Mouse (Mus musculus) skeletal muscle tissue, adult 2 months (tissue): Measurements from ENCODE around the gene Exoc5.
A peak's percentile ranks its signal among the peaks of the same experiment; 100 is the strongest.

Experiments
- DNase-seq: peaks from one replicate; pipeline ENCODE4 v3.0.0-alpha.2; 2012; ENCODE audit warnings: low read depth, low spot score

Gene Exoc5

GRCm38 (mm10) chr14:49007979-49008378, 58.5 kb downstream of the Exoc5 start:
- DNase-seq = no peak

DNA sequence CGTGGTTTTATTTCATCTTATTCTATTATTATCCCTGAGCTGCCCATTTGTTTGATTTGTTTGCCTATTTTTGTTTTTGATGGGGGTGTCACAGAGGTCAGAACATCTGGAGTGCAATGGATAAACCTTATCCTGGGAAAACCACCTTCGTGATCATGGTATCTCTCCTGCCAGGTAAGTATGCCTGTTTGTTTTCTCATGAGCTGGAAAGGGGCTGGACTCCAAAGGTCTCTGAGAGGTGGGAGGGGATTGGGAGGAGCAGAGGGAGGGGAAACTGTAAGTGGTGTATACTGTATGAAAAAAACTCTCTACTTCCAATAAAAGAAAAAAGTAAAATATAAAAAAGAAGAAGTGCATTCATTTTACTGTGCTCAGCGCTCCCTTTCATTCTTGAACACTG, 64.8 kb downstream of the Exoc5 start:
- DNase-seq = no peak

DNA sequence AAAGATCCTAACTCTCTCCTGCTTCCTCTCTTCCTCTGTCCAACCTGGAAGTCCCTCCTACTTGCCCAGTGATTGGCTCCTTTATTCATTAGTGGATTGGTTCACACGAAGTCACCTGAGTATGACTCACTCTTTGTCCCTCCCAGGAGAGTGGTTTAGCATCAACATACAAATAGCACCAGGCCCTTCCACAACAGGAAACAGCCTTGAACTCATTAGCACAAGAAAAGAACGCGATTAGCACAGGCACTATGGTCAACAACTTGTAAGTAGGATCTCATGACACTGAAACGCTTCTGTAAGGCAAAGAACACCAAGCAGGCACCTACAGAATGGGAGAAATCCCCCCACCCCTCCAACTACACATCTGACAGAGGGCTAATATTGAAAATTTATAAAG, 67.7 kb downstream of the Exoc5 start:
- no peak for DNase-seq

DNA sequence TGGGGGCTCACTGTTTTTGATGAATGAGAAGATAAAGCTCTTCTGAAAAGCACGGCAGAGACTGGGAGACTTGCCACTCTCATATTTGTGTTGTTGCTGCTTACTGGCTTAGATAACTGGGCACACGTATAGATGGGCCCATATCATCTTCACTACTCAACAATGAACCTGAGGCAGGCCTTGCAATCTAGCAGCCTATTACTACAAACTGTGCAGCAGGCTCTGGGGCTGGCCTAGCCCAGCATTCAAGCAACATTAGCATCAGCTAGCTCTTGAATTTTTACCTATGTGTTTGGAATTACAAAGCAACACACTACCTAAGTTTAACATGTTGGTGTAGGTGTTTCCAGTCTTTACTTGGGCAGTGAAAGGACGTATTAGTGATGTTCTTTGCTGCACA, 72.6 kb downstream of the Exoc5 start:
- DNase-seq = no peak

DNA sequence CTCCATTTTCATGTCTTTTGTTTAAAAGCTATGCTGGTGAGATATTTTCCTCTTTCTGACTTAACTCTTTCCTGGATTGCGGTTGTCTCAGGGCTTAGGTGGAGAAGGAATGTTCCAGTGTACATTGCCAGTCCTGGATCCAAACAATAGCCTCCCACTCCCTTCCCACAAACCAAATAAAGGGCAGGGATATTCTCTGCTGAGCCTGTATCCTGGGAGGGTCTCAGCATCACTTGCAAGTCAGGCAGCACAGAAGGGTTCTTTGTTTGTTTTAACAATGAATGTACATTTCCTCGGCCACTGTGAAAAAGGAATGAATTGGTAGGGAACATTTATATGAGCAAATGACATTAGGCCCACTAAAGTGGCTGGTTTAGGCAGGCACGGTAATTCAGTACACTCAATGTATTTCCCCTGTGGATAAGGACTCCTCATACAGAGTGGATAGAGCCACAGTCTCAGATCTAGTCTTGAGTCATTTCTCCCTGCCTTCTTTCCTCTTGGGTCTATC, 74.3 kb downstream of the Exoc5 start:
- DNase-seq = no peak

- no peak for DNase-seq
Measured at GRCm38 (mm10) chr14:48991144-48991522, 75.3 kb downstream of the Exoc5 start.

DNA sequence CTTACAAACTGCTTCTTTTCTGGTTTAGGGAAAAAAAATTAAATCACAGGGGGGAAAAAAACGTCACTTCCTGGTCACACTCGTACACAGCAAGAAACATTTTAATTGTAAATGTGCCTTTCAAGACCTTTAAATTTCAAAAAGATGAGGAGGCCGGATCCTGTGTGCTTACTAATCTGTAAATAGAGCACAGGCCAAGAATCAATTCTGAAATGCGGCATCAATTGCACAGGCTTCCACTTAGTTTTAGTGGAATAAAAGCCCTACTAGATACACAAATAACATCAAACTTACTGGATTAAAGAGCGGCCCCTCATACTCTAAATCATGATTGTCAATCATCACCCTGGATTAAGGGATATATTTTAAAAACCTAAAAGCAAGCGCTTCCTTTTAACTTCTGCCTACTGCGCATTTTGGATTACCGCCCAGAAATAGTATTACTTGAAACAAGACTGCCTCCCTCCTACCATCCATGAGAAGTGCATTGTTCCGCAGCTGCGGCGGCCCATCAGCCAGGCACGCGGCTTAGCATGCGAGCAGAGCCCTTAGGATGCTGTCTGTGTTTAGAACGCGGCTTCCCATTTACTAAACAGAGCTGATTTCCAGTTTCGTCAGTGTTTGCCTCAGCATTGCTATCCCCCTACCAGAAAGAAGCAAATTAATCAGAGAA, 75.8 kb downstream of the Exoc5 start:
- peak; percentile 49 for DNase-seq

GRCm38 (mm10) chr14:48989831-48990230, 76.6 kb downstream of the Exoc5 start:
- no peak for DNase-seq

- no peak for DNase-seq
Measured at GRCm38 (mm10) chr14:48986231-48986630, 80.2 kb downstream of the Exoc5 start.

GRCm38 (mm10) chr14:48985673-48986072, 80.8 kb downstream of the Exoc5 start:
- DNase-seq = no peak

DNA sequence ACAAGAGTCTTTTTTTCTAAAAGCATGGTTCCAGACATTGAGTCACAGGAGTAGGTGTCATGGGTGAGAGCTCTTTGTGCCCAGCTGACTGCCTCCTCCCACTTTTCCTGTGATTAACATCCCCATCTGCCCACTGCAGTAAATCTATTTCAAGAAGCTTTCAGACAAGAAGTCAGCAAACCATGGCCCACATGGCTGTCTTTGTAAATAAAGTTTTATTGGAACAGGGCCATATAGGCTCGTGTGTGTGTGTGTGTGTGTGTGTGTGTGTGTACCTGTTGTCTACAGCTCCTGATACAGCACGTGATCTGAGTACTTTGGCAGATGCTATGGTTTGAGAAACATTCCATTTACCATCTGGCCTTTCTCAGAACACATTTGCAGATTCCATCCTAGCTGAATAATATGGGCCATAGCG, 87.5 kb downstream of the Exoc5 start:
- no peak for DNase-seq

GRCm38 (mm10) chr14:48971546-48971945, 94.9 kb downstream of the Exoc5 start:
- DNase-seq = no peak

DNA sequence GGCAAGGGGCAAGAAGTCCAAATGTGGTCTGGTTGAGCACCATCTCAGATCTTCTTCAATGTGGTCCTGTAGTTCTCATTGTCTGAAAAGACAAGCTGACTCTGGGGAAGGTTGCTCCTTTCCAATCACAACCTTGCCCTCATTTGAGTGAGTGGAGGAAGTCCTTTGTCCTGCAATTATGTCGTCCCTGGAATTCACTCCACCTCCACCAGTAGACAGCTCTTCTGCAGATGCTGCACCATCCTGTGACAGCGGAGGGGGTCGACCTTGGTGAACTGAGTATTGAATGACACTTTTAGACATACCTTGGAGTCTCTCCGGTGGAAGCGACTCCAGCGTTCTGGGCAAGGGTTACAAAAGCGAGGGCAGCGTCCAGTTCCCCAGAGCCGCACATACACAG, 97.8 kb downstream of the Exoc5 start:
- DNase-seq = no peak
